Mouse (Mus musculus) thymus, postnatal 10 days (tissue): ENCODE data around the gene Arid1a.
"Not testable (repeated sequence)": the region's sequence is repeated elsewhere in the genome, so short reads cannot be mapped to it uniquely, and the experiment has no call there.

Experiments
- DNase-seq, 2 experiments: peaks; one replicate each; pipeline ENCODE4 v3.0.0; 2021; ENCODE audit warnings: low spot score in 2 of 2

Gene Arid1a

DNA sequence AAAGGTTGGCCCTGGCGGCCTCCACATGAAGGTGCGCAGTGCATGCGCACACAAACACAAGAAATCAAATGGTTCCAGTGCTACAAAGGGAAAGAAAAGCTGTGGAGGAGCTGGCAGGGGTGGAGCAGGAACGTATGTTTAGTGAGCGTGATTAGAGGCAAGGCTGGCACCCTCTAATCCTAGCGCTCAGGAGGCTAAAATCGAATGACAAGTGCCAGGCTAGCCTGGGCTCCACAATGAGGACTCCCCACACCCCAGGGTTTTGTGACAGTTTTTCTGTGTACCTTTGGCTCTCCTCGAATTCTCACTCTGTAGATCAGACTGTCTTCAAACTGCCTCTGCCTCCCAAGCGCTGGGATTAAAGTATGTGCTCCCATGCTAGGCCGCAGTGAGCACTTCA, 103.8 kb downstream of the Arid1a start:
- DNase-seq: no peak

GRCm38 (mm10) chr4:133651986-133652385, 104.6 kb downstream of the Arid1a start:
- DNase-seq: no peak

GRCm38 (mm10) chr4:133651445-133651844, 105.1 kb downstream of the Arid1a start:
- no peak for DNase-seq

DNA sequence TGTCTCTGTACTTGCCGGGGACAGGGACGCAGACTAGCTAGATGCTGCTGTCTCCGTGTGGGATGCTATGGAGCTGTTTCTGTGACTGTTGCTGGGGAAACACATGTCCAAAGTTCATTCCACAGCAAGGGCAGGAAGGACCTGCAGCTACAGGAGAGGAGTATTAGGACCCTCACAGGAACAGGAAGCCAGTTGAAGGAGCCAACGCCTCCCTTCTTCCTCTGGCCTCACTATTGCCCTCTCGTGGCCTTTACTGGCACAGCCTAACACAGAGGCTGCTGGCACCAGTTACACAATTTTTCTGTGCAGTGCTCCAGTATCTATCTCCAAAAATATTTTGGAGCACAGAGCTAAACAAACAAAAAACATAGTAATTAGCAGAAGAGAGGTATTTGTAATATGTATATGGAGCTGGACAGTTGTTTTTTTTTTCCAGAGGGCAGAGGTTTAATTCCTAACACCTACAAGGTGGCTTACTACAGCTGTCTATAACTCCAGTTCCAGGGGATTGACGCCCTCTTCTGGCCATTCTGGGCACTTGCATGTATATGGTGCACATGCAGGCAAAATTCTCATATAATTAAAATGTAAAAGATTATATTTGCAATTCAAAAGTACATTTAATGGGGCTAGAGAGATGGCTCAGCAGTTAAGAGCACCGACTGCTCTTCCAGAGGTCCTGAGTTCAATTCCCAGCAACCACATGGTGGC, 106.4 kb downstream of the Arid1a start, which contains the start of gene Zdhhc18:
Gene Zdhhc18, minus strand, starts transcription at position 166 of the 711 bp plus-strand sequence.
- DNase-seq: peak; percentile 81 to 92

GRCm38 (mm10) chr4:133649464-133649863, 107.1 kb downstream of the Arid1a start:
- not testable (repeated sequence) for DNase-seq

- no peak for DNase-seq
Measured at GRCm38 (mm10) chr4:133645680-133646079, 110.9 kb downstream of the Arid1a start.

GRCm38 (mm10) chr4:133645195-133645594, 111.4 kb downstream of the Arid1a start:
- no peak for DNase-seq

GRCm38 (mm10) chr4:133634043-133634410, 122.5 kb downstream of the Arid1a start:
- DNase-seq: no peak

GRCm38 (mm10) chr4:133633332-133634042, 123.1 kb downstream of the Arid1a start:
- DNase-seq: peak; percentile 84 to 93

- DNase-seq: peak; percentile 22 to 58
Measured at GRCm38 (mm10) chr4:133632483-133633327, 123.9 kb downstream of the Arid1a start.

- DNase-seq: no peak
Measured at GRCm38 (mm10) chr4:133631769-133632411, 124.7 kb downstream of the Arid1a start.

- no peak for DNase-seq
Measured at GRCm38 (mm10) chr4:133631071-133631768, 125.3 kb downstream of the Arid1a start.

DNA sequence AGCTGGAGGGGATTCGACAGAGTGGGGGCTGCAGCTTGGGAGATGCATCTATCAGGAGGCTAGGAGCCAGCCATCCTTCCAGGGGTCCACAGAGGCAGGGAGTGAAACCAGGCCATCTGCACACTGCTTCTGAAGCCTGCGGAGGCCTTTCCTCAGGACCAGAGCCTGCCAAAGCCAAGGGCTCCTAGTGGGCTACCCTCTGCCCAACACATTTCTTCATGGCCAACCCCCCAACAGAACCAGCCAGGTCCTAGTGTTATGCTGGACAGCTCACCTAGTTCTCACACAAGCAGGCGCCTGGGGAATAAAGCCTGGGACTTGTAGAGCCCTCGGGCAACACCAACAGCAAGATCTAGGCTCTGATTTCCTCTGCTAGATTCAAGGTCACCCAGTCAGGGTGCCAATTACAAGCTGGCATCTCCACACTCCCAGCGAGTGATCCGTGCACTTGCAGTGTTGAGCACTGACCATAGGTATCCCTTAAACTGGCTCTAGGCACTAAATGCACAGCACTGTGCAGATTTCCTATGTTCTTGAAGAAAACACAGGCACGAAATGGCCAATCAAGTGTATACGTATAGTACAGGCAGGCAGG, 126.1 kb downstream of the Arid1a start:
- DNase-seq: no peak

DNA sequence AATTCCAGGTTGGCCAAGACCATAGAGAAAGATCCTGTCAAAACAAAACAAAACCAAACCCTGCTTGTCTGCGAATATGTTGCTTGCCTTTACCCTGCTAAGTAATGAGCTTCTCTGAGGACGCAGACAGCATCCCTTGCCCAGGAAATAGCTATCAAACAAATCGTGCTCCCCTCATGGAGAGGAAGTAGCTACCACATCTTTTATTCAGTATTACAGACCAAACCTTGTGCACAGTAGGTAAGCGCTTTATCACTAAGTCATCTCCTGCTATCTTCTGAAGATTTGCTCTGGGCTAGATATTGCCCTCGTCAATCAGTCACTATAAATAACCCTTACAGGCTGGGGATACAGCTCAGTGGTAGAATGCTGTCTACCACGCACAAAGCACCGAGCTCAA, 127.4 kb downstream of the Arid1a start:
- DNase-seq: no peak
